Mouse (Mus musculus) lung, postnatal 4 days (tissue): ENCODE results near the gene Pou2f3.

Source experiments
- DNase-seq, 2 experiments: peaks; one replicate each; pipeline ENCODE4 v3.0.0; 2021

Pou2f3 gene

GRCm38 (mm10) chr9:43210190-43210682, at the start of gene Pou2f3:
Gene Pou2f3 (minus strand): TSS chr9:43210369.
- DNase-seq: peak; percentile 82 to 93

DNA sequence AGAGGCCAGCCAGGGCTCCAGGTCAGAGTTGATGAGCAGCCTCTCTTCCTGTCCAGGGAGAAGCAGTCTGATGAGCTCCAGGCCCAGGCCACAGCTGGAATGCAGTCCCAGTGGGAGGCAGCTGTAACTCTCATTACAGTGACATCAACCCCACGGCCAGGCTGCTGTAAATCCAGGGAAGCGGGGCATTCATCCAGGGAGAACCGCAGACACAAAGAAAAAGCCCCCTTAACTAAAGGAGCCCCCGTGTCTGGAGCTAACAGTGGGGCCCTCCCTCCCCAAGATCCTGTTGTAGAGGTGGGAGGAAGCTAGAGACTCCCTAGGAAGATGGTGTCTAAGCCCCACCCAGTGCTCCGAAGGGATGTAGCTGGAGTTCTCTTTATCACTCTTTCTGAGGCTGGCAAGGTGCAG, 43.1 kb upstream of the Pou2f3 start:
- DNase-seq: peak; percentile 56 to 84

GRCm38 (mm10) chr9:43252790-43253189, 42.6 kb upstream of the Pou2f3 start:
- DNase-seq: no peak

GRCm38 (mm10) chr9:43251786-43252185, 41.6 kb upstream of the Pou2f3 start:
- DNase-seq: no peak

DNA sequence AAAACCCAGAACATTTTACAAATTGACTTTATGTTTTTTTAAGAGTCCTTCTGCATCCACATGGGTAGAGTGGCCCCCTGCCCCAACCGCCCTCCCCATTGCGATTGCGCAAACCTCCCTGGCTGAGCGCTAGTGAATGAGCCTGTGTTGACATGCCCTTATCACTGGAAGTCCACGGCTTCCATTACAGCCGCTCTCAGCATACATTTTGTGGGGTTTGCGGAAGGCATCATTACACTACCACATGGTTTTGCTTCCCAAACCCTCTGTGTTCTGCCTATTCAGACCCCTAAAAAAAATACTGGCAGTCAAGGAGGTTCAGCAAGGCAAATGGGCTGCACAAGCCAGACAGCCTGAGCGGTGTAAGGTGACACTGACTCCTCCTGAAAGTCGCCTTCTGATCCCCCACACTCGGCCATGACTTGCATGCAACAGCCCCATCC, 36.6 kb upstream of the Pou2f3 start:
- DNase-seq: no peak

GRCm38 (mm10) chr9:43245801-43246570, 35.8 kb upstream of the Pou2f3 start:
- no peak for DNase-seq

DNA sequence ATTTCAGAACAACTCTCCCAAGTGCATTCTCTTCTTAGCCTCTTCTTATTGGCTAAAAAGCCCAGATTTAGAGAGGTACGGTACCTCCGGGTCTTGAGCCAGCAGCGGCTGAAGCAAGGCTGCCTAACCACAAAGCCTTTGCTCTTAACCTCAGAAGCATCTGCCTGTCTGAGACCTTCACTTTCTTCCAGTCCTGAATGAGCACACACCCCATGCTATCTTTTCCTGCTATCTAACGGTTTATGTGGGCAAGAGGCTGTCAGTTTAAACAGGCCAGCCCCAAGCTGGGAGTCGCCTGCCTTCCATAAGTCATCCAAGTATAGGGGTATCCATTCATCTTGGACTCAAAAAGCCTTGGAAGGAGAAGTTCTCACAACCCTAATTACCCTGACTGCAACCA, 32.3 kb upstream of the Pou2f3 start:
- no peak for DNase-seq

DNA sequence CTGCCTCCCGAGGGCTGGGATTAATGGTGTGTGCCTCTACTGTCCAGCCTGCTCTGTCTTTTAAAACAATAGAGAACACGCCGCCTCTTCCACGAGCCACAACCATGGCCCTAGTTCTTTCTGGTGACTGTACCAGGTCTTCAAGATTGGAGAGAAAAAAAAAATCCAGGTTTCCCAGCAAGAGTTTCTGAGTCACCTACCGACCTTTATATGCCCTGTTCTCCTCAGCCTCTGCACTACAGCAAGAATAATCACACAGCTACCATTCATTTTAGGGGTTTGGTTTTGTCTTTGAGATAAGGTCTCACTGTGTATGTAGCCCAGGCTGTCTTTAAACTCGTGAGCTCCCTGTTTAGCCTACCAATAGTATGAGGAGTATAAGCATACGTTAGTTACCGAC, 31.8 kb upstream of the Pou2f3 start:
- no peak for DNase-seq

- no peak for DNase-seq
Observed at GRCm38 (mm10) chr9:43241291-43241690, 31.1 kb upstream of the Pou2f3 start.

DNA sequence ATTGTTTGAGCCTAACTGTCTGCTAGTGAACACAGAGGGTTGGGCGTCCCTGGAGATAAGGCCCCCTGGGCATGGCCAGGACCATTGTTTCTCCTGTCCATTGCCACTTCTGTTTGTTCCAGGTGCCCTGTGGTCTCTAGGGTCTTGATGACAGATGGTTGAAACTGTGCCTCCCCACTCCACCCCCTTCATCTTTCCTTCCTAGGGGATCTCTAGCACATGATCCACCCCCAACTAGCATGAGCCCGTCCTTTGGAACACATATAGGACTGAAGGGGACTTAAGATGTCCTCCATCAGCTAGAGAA, 30.4 kb upstream of the Pou2f3 start:
- DNase-seq: no peak

GRCm38 (mm10) chr9:43239712-43240593, 29.8 kb upstream of the Pou2f3 start, which contains the start of gene Oaf:
Gene Oaf (minus strand): TSS chr9:43239911.
- DNase-seq: peak; percentile 86 to 94

- DNase-seq: peak in 1 of 2 experiments; percentile 21
Observed at GRCm38 (mm10) chr9:43238631-43239545, 28.7 kb upstream of the Pou2f3 start.

GRCm38 (mm10) chr9:43238167-43238566, 28.0 kb upstream of the Pou2f3 start:
- no peak for DNase-seq

- DNase-seq: no peak
Observed at GRCm38 (mm10) chr9:43237111-43237775, 27.1 kb upstream of the Pou2f3 start.

GRCm38 (mm10) chr9:43236576-43236975, 26.4 kb upstream of the Pou2f3 start:
- no peak for DNase-seq

DNA sequence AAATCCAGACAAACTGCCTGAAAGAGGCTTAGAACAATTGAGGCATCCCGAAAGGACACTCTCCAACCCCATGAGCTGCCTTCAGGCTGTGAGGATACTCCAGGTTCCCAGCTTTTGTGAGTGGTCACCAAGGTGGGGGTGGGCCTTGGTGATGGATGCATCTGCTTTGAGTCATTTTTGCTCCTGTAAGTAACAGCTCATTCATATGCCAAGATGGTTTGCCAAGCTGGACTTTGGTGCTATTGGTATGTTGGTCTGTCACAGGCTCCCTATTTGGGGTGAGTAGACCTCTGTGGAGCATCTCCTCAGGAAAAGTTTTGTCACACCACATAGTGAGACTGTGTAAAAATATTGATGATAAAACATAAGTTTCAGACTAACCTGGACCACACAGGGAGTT, 25.9 kb upstream of the Pou2f3 start:
- no peak for DNase-seq

- DNase-seq: no peak
Observed at GRCm38 (mm10) chr9:43235336-43235735, 25.2 kb upstream of the Pou2f3 start.

DNA sequence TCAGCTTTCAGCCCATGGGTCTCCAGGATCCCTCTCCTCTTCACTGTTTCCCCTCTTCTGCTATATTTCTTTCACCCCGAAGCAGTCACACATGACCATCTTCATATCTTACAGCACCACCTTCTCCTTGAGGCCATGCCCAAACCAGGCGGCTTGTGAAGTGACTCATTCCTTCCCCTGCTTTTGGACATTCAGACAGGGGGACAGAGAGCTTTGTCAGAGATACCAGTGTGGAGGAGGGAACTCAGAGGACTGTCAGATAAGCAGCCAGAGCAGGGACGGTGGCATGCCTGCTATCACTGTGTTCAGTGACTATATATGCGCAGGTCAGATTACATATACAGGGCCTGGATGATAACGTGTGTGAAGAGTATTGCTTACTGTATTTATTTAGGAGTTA, 24.3 kb upstream of the Pou2f3 start:
- no peak for DNase-seq

DNA sequence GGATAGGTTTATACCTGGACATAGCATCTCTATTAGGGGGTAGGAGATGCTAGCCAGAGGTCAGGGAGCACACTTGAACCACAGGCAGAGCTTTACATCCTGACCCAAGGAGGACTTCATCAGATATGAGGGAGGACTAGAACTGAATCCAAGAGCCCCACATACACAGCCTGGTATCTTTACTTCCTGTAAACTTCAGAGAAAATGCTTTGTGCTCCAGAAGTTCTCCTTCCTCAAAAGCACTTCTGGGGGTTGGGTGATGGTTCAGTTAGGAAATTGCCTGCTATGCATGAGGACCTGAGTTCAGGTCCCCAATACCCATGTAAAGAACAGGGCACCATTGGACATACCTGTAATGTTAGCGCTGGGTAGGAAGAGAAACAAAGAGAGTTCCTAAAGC, 23.3 kb upstream of the Pou2f3 start:
- no peak for DNase-seq

- DNase-seq: no peak
Observed at GRCm38 (mm10) chr9:43233044-43233443, 22.9 kb upstream of the Pou2f3 start.

GRCm38 (mm10) chr9:43232286-43232685, 22.1 kb upstream of the Pou2f3 start:
- DNase-seq: peak in 1 of 2 experiments; percentile 23

GRCm38 (mm10) chr9:43231805-43232204, 21.6 kb upstream of the Pou2f3 start:
- peak; percentile 61 to 84 for DNase-seq
